Mouse (Mus musculus) T-helper 2 cell (primary cell): ENCODE results near the gene Duox1.

ENCODE experiments used
- in situ Hi-C: fragments of 300-600 bp; cut with MboI, MseI; formaldehyde crosslinking; loops from one replicate; pipeline ENCODE4 v1.15.1; 2025; ENCODE audit warnings: high pct_unique_total_duplicates

Duox1 gene

DNA sequence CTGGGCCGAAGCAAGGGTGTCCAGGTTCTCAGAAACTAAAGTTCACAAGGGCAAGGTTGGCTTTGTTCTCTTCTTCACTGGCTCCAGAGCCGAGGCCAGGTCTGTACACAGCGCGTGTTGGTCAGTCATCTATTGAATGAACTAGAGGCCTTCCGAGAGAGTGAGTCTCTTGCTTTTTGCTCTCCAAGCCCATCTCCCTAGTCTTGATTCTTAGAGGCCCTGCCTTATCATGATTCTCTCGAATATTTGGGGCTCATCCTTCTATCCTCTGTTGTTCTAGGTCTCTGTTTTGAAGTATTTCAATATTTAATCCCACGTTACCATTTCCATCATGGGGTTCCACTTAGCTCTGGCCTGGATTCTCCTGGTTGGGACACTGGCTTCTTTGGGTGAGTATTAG, at the start of gene Duox1:
Gene Duox1 (plus strand): TSS at position 301 of the 400 bp plus-strand sequence.
- in situ Hi-C loops = no loop called here

DNA sequence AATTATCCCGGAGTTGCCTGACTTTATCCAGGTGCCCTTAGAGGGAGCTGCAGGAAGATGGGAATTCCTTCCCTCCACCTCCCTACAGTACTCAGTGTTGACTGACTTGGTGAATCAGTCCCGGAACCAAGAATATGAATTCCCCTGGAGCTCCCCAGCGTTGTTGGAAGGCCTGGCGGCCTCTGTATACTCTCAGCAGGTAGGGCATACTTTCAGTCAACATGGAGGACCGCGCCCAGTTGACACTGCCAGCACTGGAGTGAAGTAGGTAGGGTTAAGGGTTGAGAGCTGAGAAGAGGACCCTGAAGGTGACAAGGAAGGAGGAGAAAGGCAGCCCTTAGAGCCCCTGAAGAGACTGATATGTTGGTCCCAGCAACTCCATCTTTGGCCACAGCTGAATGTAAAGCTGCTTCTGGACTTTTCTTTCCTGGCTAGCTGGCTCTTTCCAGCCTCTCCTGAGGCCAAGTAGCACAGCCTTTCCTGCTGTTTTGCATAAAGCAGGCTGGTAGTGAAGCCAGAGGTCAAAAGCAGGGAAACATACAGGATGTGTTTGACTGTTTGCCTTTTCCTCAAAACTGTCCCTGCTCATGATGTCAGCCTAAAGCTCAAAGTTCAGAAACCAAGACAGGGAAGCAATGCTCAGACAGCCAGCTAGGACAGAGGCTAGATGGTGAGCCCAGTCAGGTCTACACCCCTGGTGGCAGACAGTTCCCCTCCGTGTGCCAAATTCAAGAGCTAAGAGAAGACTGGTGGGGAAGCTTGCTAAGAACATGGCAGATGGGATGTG, 48.9 kb upstream of the Duox1 start:
- in situ Hi-C loops = loop anchor here (10.0 kb wide), 1 partner anchor 738 kb away; no protein-coding TSS in a partner anchor

DNA sequence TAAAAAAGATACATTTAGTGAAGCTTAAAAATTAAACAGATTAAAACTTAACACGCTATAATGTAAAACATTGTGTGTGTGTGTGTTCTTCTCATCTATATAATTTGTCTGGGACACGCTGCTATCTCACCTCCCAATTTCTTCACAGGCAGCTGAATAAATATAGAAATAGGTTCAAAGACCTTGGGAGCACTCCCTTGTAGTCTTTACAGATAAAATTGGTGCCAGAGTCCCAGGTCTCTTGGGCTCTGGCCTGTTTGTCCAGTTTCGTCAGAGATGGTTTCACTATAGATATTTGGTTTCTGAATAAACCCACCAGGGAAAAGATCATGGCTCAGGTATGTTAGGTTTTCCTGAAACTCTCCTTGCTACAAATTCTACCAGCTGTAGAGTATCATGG, 36.7 kb upstream of the Duox1 start:
- in situ Hi-C loops = no loop called here

DNA sequence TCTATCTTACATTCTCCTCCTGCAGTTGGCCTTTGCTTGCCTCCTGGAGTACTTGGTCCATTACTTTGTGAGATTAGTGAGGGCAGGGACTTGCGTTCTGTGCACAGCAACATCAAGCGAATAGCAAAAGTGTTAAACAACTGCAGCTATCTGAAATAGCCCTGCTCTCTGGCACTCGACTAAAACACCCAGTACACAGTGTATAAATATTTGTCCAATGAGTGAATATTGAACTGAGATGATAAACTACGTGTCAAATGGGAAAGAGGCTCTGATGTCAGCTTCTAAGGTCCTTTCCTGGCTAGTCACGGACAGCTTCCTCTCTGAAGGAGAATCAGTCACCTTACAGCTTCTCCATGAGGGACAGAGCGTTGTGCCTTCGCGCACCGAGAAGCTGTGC, 31.4 kb upstream of the Duox1 start:
- in situ Hi-C loops = no loop called here

- in situ Hi-C loops = no loop called here
These were observed 29.3 kb upstream of the Duox1 start for GRCm38 (mm10) chr2:122286137-122286536.

DNA sequence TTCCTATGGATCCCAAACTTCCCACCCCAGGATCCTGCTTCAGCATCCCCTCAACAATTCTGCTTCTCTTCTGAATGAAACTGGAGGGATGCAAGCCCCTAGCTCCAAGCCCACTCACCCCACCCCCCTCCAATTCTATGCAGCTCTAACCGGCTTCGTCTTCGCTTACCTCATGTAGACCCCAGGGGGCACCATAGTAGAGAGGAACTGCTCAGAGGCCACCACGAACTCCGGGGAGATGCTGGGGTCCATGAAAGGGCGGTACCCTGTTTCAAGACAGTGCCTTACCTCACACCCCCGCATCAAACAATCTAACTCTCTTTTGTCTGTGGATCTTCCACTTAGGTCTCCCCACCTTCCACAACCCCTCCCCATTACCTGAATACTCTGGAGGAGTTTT, 20.6 kb upstream of the Duox1 start:
- in situ Hi-C loops = no loop called here

DNA sequence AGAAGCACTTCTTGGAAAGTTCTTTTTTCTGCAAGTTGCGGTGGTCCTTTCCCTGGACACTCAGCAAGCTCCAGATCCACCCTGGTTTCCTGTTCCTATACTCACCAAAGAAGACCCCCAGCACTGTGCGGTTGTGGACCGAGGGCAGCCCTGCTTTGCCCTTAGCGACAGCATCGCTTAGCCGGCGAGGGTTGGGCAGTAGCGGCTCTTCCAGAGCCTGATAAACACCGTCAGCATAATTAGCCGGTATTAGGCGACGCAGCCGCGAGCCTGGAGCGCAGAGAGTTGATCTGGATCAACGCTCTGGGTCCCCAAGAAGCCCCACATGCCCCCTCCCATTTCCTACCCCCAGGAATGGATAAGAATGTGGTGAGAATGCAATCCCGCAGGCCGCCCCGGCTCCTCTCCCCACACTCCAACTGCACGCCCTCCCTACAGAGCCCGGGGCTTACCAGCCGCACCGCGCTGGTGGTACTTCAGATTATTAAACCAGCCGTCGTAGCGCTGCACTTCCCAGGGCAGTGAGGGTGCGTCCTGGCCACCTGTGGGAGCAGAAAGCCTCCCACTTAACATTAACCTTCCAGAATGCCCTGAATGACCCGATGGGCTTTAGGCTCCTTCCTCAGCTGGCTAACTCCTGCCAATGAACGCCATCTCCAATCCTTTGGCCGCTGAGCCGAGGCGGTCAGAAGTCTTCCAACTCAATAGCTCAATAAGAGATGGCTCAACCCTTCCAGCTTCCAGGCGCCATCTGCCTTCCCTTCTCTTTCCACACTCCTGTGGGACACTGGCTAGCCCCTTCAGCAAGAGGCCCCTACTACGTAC, 18.0 kb upstream of the Duox1 start:
- in situ Hi-C loops = no loop called here

- in situ Hi-C loops = no loop called here
These were observed 17.4 kb upstream of the Duox1 start, which contains the start of gene Duox2 for GRCm38 (mm10) chr2:122298096-122298499. Gene Duox2, minus strand, starts transcription at chr2:122298449.

GRCm38 (mm10) chr2:122298596-122299490, 16.6 kb upstream of the Duox1 start, which contains the start of gene Duoxa2:
Gene Duoxa2, plus strand, starts transcription at chr2:122298900.
- in situ Hi-C loops = no loop called here

DNA sequence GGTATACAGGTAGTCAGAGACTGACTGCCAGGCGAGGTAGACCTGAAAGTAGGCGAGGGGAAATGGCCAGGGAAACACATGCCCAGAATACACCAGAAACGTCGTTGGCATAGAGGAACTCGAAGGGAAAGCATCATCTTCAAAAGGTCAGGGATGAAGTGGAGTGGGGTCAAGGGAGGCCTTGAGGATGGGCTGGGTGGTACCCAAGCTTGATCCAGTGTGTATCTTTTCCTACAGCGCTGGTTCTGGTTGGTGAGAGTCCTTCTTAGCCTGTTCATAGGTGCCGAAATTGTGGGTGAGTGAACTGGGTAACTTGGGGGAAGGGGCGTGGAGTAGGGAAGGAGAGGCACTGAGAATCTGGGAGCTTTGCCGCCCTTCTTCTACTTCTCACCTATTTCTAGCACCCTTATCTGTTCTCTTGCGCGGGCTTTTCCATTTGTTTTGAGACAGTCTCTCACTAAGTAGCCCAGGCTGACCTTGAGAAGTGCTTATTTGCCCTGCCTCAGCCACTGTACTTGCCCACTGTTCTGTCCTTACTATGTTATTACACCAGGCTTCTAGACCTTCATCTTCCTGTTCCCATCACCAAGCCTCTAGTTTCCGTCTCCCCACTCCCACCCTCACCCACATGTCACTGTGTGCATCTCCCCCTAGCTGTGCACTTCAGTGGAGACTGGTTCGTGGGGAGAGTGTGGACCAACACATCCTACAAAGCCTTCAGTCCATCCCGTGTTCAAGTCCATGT, 15.4 kb upstream of the Duox1 start:
- in situ Hi-C loops = loop anchor here (10.0 kb wide), 1 partner anchor 225 kb away; no protein-coding TSS in a partner anchor

DNA sequence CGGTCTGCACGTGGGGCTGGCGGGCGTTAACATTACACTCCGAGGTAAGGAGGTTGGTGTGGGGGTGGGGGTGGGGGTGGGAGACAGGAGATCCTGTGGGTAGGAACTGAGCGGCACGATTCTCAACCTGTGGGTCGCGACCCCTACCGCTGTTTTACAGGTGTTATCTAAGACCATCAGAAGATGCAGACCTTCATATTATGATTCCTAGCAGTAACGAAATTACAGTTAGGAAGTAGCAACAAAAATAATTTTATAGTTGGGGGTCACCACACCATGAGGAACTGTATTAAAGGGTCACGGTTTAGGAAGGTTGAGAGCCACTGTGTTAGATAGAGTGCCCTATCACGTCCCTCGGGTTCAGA, 14.8 kb upstream of the Duox1 start:
- in situ Hi-C loops = loop anchor here (10.0 kb wide), 1 partner anchor 226 kb away; no protein-coding TSS in a partner anchor

GRCm38 (mm10) chr2:122301081-122301920, 14.2 kb upstream of the Duox1 start:
- in situ Hi-C loops = loop anchor here (10.0 kb wide), 1 partner anchor 226 kb away; no protein-coding TSS in a partner anchor

- in situ Hi-C loops = loop anchor here (10.0 kb wide), 1 partner anchor 227 kb away; no protein-coding TSS in a partner anchor
These were observed 13.4 kb upstream of the Duox1 start for GRCm38 (mm10) chr2:122301921-122302573.

DNA sequence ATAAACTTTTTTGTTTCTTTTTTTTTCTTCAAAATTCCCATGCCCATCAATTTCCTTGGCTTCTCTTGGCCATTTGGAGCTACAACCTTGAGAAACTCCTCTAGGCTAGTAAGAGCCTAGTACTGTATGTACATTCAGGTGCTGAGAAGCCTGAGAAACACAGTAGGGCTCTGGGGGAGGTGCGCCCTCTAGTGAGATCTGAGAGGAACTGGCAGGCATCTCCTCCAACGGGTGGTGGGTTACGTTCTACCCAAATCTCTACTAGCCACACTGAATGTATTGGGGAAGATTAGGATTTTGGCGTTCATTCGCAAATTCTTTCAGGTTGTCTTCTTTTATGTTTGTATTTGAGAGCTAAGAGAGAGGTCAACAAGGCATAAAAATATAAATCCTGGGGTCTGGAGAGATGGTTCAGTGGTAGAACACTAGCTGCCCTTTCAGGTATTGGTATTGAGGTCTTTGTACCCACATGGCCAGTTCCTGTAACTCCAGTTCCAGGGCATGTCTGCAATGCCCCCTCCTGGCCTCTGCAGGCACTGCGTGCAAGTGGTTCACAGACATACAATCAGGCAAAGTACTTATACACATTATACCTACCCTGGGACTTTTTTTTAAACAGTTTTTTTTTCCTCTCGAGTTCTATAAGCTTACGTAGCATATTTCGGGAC, 12.8 kb upstream of the Duox1 start:
- in situ Hi-C loops = loop anchor here (10.0 kb wide), 1 partner anchor 228 kb away; no protein-coding TSS in a partner anchor

DNA sequence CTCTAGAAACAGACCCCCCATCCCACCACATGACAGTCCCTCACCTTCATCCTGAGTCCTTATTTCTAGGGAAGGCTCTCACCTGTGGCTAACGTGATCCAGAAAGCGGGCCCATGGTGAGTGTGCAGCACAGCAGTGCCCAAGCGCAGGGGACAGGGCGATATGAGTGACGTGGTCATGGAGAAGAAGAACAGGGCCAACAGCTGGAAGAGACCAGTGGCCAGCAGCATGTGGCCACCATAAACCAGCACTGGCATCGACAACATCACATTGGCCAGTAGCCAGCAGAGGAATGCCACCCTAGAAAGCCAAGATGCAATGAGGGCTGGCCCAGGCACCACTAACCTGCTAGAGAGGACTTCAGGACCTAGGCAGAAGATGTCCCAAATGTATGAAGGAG, 10.9 kb upstream of the Duox1 start:
- in situ Hi-C loops = loop anchor here (10.0 kb wide), 1 partner anchor 230 kb away; no protein-coding TSS in a partner anchor

GRCm38 (mm10) chr2:122305097-122305892, 10.2 kb upstream of the Duox1 start:
- in situ Hi-C loops = loop anchor here (10.0 kb wide), 1 partner anchor 230 kb away; no protein-coding TSS in a partner anchor

DNA sequence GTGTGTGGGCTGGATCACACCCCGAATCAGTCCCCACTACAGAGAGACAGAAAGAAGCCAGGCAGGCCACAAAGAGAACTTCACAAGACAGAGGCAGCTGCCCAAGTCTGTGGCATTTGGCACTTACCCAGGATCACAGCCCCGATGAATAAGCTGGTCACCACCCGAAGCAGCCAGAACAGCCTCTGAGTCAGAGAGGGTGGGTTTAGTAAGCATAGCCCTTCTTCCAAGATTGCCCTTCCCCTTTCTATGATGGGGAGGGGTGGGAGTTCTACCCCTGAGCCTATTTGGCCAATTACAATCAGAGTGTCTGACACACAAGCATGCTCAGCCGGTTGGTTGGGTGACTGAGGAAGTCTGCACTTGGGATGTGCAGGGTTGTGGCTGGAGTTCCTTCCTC, 9.3 kb upstream of the Duox1 start:
- in situ Hi-C loops = loop anchor here (10.0 kb wide), 1 partner anchor 231 kb away; no protein-coding TSS in a partner anchor
